13 mouse cellular contexts compared by ENCODE assay signal in the genomic region with DNA sequence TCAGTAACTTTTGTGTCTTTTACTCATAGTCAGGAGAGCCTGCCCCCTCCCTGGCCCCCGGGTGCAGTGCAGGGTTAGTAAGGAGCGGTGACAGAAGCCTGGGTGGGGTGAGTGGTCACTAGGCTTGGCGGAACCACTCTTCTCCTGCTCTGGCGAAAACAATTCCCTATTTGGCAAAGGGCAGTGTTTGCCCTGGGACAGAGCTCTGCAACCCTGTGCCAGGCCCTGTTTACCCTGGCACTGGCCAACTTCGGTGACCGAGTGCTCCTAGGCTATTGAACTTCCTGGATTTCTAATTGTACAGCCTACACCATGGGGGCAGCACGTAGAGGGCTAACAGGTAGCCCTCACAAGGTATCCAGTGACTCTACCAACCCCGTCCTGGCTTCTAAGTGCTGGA.
DNase-seq lines count a peak whose midpoint lies in the region; ATAC-seq and TF ChIP-seq lines count a peak whose summit lies in the region.
"Had no signal": no experiment of that assay in that cellular context is flagged by ENCODE, and none has a peak within 500 bp of the region (broad histone marks: within the 10 kb centered on the region; RNA-seq: fewer than 3 reads in every experiment).

No protein-coding gene starts in this region.

- no peaks in the 10 kb centered on the region for H3K4me1 ChIP-seq in lung, postnatal 0 days (ENCODE audit: insufficient read depth, low read depth, low read length)
- H3K4me1 ChIP-seq: embryonic facial prominence, embryonic 12.5 days; intestine, embryonic 15.5 days; neural tube, embryonic 15.5 days; stomach, embryonic 15.5 days had no signal

- TF ChIP-seq EP300 in lung, postnatal 0 days (IDR thresholded peaks at IDR 0.05), result no peak

- H3K4me3 ChIP-seq in lung, postnatal 0 days (ENCODE audit: low read depth, low read length), result no peak overlapping the region
- H3K4me3 ChIP-seq: embryonic facial prominence, embryonic 12.5 days; hindbrain, embryonic 12.5 days; intestine, embryonic 15.5 days; neural tube, embryonic 15.5 days; stomach, embryonic 15.5 days had no signal

- H3K9ac ChIP-seq in lung, postnatal 0 days (replicated peaks; ENCODE audit: low read depth), result no peak overlapping the region
- H3K9ac ChIP-seq: embryonic facial prominence, embryonic 12.5 days; hindbrain, embryonic 12.5 days; intestine, embryonic 15.5 days; neural tube, embryonic 15.5 days; stomach, embryonic 15.5 days had no signal

- no peaks in the 10 kb centered on the region for H3K9me3 ChIP-seq in lung, postnatal 0 days (ENCODE audit: low read length)
- H3K9me3 ChIP-seq: embryonic facial prominence, embryonic 12.5 days; hindbrain, embryonic 12.5 days; intestine, embryonic 15.5 days; neural tube, embryonic 15.5 days; stomach, embryonic 15.5 days had no signal

- 50% methylated on average over 8 of the region's 8 CpGs for WGBS in lung, postnatal 0 days

- DNase-seq in cerebellum, adult 18-20 months, result peak; percentile 28 to 38
- DNase-seq in kidney, adult 18-20 months, result peak; percentile 24
- DNase-seq in kidney, postnatal 10 days, result no peak
- peak; percentile 88 for DNase-seq in adipocyte (ENCODE audit: low spot score)
- DNase-seq in lung, postnatal 0 days (ENCODE audit: low spot score), result peak; percentile 19
- DNase-seq in thymus, postnatal 0 days (ENCODE audit: low spot score), result no peak
- DNase-seq: thymus, postnatal 4 days had no signal

- no peak overlapping the region for H3K4me2 ChIP-seq in lung, postnatal 0 days (replicated peaks; ENCODE audit: low read depth, low read length)
- H3K4me2 ChIP-seq: embryonic facial prominence, embryonic 12.5 days; hindbrain, embryonic 12.5 days; intestine, embryonic 15.5 days; neural tube, embryonic 15.5 days; stomach, embryonic 15.5 days had no signal

- no peak overlapping the region for H3K27ac ChIP-seq in lung, postnatal 0 days (ENCODE audit: low read length)
- H3K27ac ChIP-seq: embryonic facial prominence, embryonic 12.5 days; hindbrain, embryonic 12.5 days; intestine, embryonic 15.5 days; neural tube, embryonic 15.5 days; stomach, embryonic 15.5 days had no signal

- no peak for TF ChIP-seq CTCF in lung, postnatal 0 days (IDR thresholded peaks at IDR 0.05)

- no peaks in the 10 kb centered on the region for H3K36me3 ChIP-seq in lung, postnatal 0 days (ENCODE audit: insufficient read depth, low read length)
- H3K36me3 ChIP-seq: embryonic facial prominence, embryonic 12.5 days; hindbrain, embryonic 12.5 days; intestine, embryonic 15.5 days; neural tube, embryonic 15.5 days; stomach, embryonic 15.5 days had no signal

- H3K27me3 ChIP-seq in lung, postnatal 0 days (replicated peaks; ENCODE audit: insufficient read depth, low read length), result no peaks in the 10 kb centered on the region
- H3K27me3 ChIP-seq: embryonic facial prominence, embryonic 12.5 days; hindbrain, embryonic 12.5 days; intestine, embryonic 15.5 days; neural tube, embryonic 15.5 days; stomach, embryonic 15.5 days had no signal

- no peak for ATAC-seq in cerebellum, adult (ENCODE audit: insufficient number of reproducible peaks, low FRiP score, low TSS enrichment)
- peak; percentile 6; the same call in 1 of the 2 replicates for ATAC-seq in lung, postnatal 0 days
- ATAC-seq: intestine, embryonic 15.5 days had no signal

Comparison
In these comparisons a context has a peak if more than half of its experiments do, and no peak if none do; other contexts are left out.
1. DNase-seq: peak in cerebellum, adult 18-20 months (2 of 2), kidney, adult 18-20 months (single experiment), adipocyte (single experiment) and lung, postnatal 0 days (single experiment); none in kidney, postnatal 10 days (single experiment) and thymus, postnatal 0 days (single experiment).